Mouse (Mus musculus) forebrain, embryonic 11.5 days (tissue): Measurements from ENCODE around the gene Gm42417. TPM values are rescaled to one million over a fixed set of nuclear protein-coding genes. Genes with fewer than 3 reads are reported as not detected.

ENCODE experiments used
- ATAC-seq: fragments of 200-750 bp; cut with Nextera tagmentation; replicated peaks from 2 replicates; pipeline ENCODE4 v1.8.0; 2017; ENCODE audit warnings: moderate TSS enrichment; ENCODE audit not compliant: low FRiP score
- DNase-seq: peaks from one replicate; pipeline ENCODE4 v3.0.0-alpha.2; 2017; ENCODE audit warnings: low spot score
- H3K27ac ChIP-seq: fragments of 300-500 bp; sonication (generic); 2 replicates; pipeline ENCODE4 v1.5.1; 2014; ENCODE audit warnings: low read depth, low read length
- H3K27me3 ChIP-seq: fragments of 300-500 bp; sonication (generic); 2 replicates; pipeline ENCODE4 v1.6.1; 2014; ENCODE audit warnings: mild to moderate bottlenecking, low read length, mixed read lengths; ENCODE audit not compliant: control insufficient read depth, insufficient read depth
- H3K36me3 ChIP-seq: fragments of 300-500 bp; sonication (generic); 2 replicates; pipeline ENCODE4 v1.6.1; 2014; ENCODE audit warnings: mild to moderate bottlenecking, low read length, moderate library complexity, mixed read lengths; ENCODE audit not compliant: control insufficient read depth, insufficient read depth
- H3K4me1 ChIP-seq: fragments of 300-500 bp; sonication (generic); replicated peaks from 2 replicates; pipeline ENCODE4 v1.6.1; 2014; ENCODE audit warnings: low read length, mixed read lengths; ENCODE audit not compliant: control insufficient read depth, insufficient read depth
- H3K4me2 ChIP-seq: fragments of 300-500 bp; sonication (generic); 2 replicates; pipeline ENCODE4 v1.6.1; 2014; ENCODE audit warnings: low read depth, mild to moderate bottlenecking, low read length, moderate library complexity, mixed read lengths; ENCODE audit not compliant: severe bottlenecking
- H3K4me3 ChIP-seq: fragments of 300-500 bp; sonication (generic); 2 replicates; pipeline ENCODE4 v1.5.1; 2014; ENCODE audit warnings: low read depth, low read length
- H3K9ac ChIP-seq: fragments of 300-500 bp; sonication (generic); 2 replicates; pipeline ENCODE4 v1.6.1; 2014; ENCODE audit warnings: low read length
- H3K9me3 ChIP-seq: fragments of 300-500 bp; sonication (generic); 2 replicates; pipeline ENCODE4 v1.6.1; 2016; ENCODE audit warnings: low read length, mixed read lengths; ENCODE audit not compliant: control insufficient read depth
- WGBS: fragments of 180-500 bp; shearing (Covaris S2); extraction: QIAGEN DNeasy Blood & Tissue Kit; methylation state at CpG from one replicate; pipeline ENCODE4 v1.1.7; 2014; 5-methylcytosine and 5-hydroxymethylcytosine counted together
- polyA plus RNA-seq: library from polyadenylated mRNA; unstranded; fragments of >200 nt; fragmentation: Nextera tagmentation; extraction: Ambion mirVana; gene quantifications from 2 replicates; pipeline ENCODE4 v1.2.1, GENCODE M21; 2014

Gene Gm42417
- polyA plus RNA-seq, 1 experiment from 2014 or later = not detected

GRCm38 (mm10) chr1:36535477-36536396 is 3.5 kb downstream of the Gm42417 start:
- no peak overlapping the region for H3K4me2 ChIP-seq
- no peaks in the 10 kb centered on the region for H3K4me1 ChIP-seq
- DNase-seq (no peak), ATAC-seq (no peak)
- WGBS = 89% methylated on average over 11 of the region's 11 CpGs
- H3K36me3 ChIP-seq = no peaks in the 10 kb centered on the region
- no peak overlapping the region for H3K27ac ChIP-seq
- no peaks in the 10 kb centered on the region for H3K27me3 ChIP-seq
- H3K9ac ChIP-seq = no peak overlapping the region
- H3K4me3 ChIP-seq = no peak overlapping the region
- no peaks in the 10 kb centered on the region for H3K9me3 ChIP-seq

- WGBS = 80% methylated on average over 6 of the region's 6 CpGs
- no peaks in the 10 kb centered on the region for H3K9me3 ChIP-seq
- no peaks in the 10 kb centered on the region for H3K36me3 ChIP-seq
- H3K9ac ChIP-seq = no peak overlapping the region
- no peak for ATAC-seq
- H3K27ac ChIP-seq = no peak overlapping the region
- no peak for DNase-seq
- no peak overlapping the region for H3K4me3 ChIP-seq
- H3K4me1 ChIP-seq = no peaks in the 10 kb centered on the region
- H3K4me2 ChIP-seq = no peak overlapping the region
- H3K27me3 ChIP-seq = no peaks in the 10 kb centered on the region
Observed at GRCm38 (mm10) chr1:36534595-36535058, 4.6 kb downstream of the Gm42417 start.

GRCm38 (mm10) chr1:36533546-36533945 is 5.7 kb downstream of the Gm42417 start:
- Histone ChIP-seq H3K27ac (no peak overlapping the region), H3K4me3 (no peak overlapping the region), H3K4me1 (no peaks in the 10 kb centered on the region; the same call in 1 of the 2 replicates), H3K9ac (no peak overlapping the region), H3K4me2 (no peak overlapping the region), H3K27me3 (no peaks in the 10 kb centered on the region), H3K9me3 (no peaks in the 10 kb centered on the region), H3K36me3 (no peaks in the 10 kb centered on the region)
- DNase-seq (no peak), ATAC-seq (no peak)
- 88% methylated on average over 6 of the region's 6 CpGs for WGBS

- no peak overlapping the region for H3K27ac ChIP-seq
- H3K27me3 ChIP-seq = no peaks in the 10 kb centered on the region
- H3K36me3 ChIP-seq = no peaks in the 10 kb centered on the region
- no peaks in the 10 kb centered on the region for H3K9me3 ChIP-seq
- no peaks in the 10 kb centered on the region; the same call in 1 of the 2 replicates for H3K4me1 ChIP-seq
- DNase-seq = no peak
- no peak overlapping the region for H3K4me2 ChIP-seq
- WGBS = 89% methylated on average over 12 of the region's 12 CpGs
- no peak overlapping the region for H3K4me3 ChIP-seq
- ATAC-seq = no peak
- H3K9ac ChIP-seq = no peak overlapping the region
Observed at GRCm38 (mm10) chr1:36531461-36531860, 7.8 kb downstream of the Gm42417 start.

GRCm38 (mm10) chr1:36530962-36531361 is 8.3 kb downstream of the Gm42417 start:
- Histone ChIP-seq H3K9ac (no peak overlapping the region), H3K4me3 (no peak overlapping the region), H3K27ac (no peak overlapping the region), H3K4me2 (no peak overlapping the region), H3K36me3 (no peaks in the 10 kb centered on the region), H3K4me1 (no peaks in the 10 kb centered on the region; the same call in 1 of the 2 replicates), H3K27me3 (no peaks in the 10 kb centered on the region), H3K9me3 (no peaks in the 10 kb centered on the region)
- DNase-seq (no peak), ATAC-seq (no peak)
- WGBS = 90% methylated on average over 7 of the region's 7 CpGs

GRCm38 (mm10) chr1:36530485-36530884 is 8.7 kb downstream of the Gm42417 start:
- H3K36me3 ChIP-seq = no peaks in the 10 kb centered on the region
- no peaks in the 10 kb centered on the region for H3K27me3 ChIP-seq
- no peak overlapping the region for H3K9ac ChIP-seq
- H3K4me1 ChIP-seq = no peaks in the 10 kb centered on the region; the same call in 1 of the 2 replicates
- 85% methylated on average over 8 of the region's 8 CpGs for WGBS
- no peak overlapping the region for H3K4me3 ChIP-seq
- 0 out of 2 replicates have a peak, but pooled peaks have one; percentile 8 for ATAC-seq
- H3K27ac ChIP-seq = no peak overlapping the region
- no peak for DNase-seq
- H3K9me3 ChIP-seq = no peaks in the 10 kb centered on the region
- H3K4me2 ChIP-seq = no peak overlapping the region

- Histone ChIP-seq H3K9me3 (no peaks in the 10 kb centered on the region), H3K4me1 (no peaks in the 10 kb centered on the region; the same call in 1 of the 2 replicates), H3K4me2 (no peak overlapping the region), H3K9ac (no peak overlapping the region), H3K27ac (no peak overlapping the region), H3K36me3 (no peaks in the 10 kb centered on the region; the same call in 1 of the 2 replicates), H3K27me3 (no peaks in the 10 kb centered on the region), H3K4me3 (no peak overlapping the region)
- 95% methylated on average over 4 of the region's 4 CpGs for WGBS
- ATAC-seq (no peak), DNase-seq (no peak)
Observed at GRCm38 (mm10) chr1:36529875-36530274, 9.4 kb downstream of the Gm42417 start.

GRCm38 (mm10) chr1:36529274-36529673 is 10.0 kb downstream of the Gm42417 start:
- Histone ChIP-seq H3K9me3 (no peaks in the 10 kb centered on the region), H3K27me3 (no peaks in the 10 kb centered on the region), H3K27ac (no peak overlapping the region), H3K9ac (no peak overlapping the region), H3K4me1 (no peaks in the 10 kb centered on the region; the same call in 1 of the 2 replicates), H3K36me3 (peaks cover 1% of the 10 kb centered on the region; the same call in 1 of the 2 replicates), H3K4me3 (no peak overlapping the region), H3K4me2 (no peak overlapping the region)
- DNase-seq (no peak), ATAC-seq (no peak)
- WGBS = 93% methylated on average over 4 of the region's 4 CpGs
